Mouse (Mus musculus) stomach, embryonic 14.5 days (tissue): ENCODE measurements around the gene Pibf1. TPM values are rescaled to one million over a fixed set of nuclear protein-coding genes. Genes with fewer than 3 reads are reported as not detected.

Experiments used
- ATAC-seq: fragments of 200-750 bp; cut with Nextera tagmentation; 2 replicates; pipeline ENCODE4 v1.8.0; 2017; ENCODE audit warnings: low read depth, moderate TSS enrichment; ENCODE audit not compliant: insufficient number of reproducible peaks, insufficient read depth, low FRiP score
- H3K27ac ChIP-seq: fragments of 300-500 bp; sonication (generic); 2 replicates; pipeline ENCODE4 v1.5.1; 2014; ENCODE audit warnings: mild to moderate bottlenecking, low read length, moderate library complexity, mixed read lengths
- H3K27me3 ChIP-seq: fragments of 300-500 bp; sonication (generic); 2 replicates; pipeline ENCODE4 v1.6.1; 2014; ENCODE audit warnings: low read length, control low read depth, mixed read lengths; ENCODE audit not compliant: control insufficient read depth, insufficient read depth
- H3K36me3 ChIP-seq: fragments of 300-500 bp; sonication (generic); 2 replicates; pipeline ENCODE4 v1.6.1; 2014; ENCODE audit warnings: mild to moderate bottlenecking, control low read depth, low read length, moderate library complexity, mixed read lengths; ENCODE audit not compliant: control insufficient read depth, insufficient read depth
- H3K4me1 ChIP-seq: fragments of 300-500 bp; sonication (generic); 2 replicates; pipeline ENCODE4 v1.6.1; 2014; ENCODE audit warnings: low read length, control low read depth, mixed read lengths; ENCODE audit not compliant: control insufficient read depth, insufficient read depth
- H3K4me2 ChIP-seq: fragments of 300-500 bp; sonication (generic); replicated peaks from 2 replicates; pipeline ENCODE4 v1.6.1; 2014; ENCODE audit warnings: low read depth, low read length, control low read depth
- H3K4me3 ChIP-seq: fragments of 300-500 bp; sonication (generic); 2 replicates; pipeline ENCODE4 v1.5.1; 2014; ENCODE audit warnings: low read depth, low read length, control low read depth
- H3K9ac ChIP-seq: fragments of 300-500 bp; sonication (generic); replicated peaks from 2 replicates; pipeline ENCODE4 v1.6.1; 2014; ENCODE audit warnings: low read depth, mild to moderate bottlenecking, control low read depth, low read length, moderate library complexity, mixed read lengths
- H3K9me3 ChIP-seq: fragments of 300-500 bp; sonication (generic); 2 replicates; pipeline ENCODE4 v1.6.1; 2016; ENCODE audit warnings: low read depth, low read length, control low read depth; ENCODE audit not compliant: control insufficient read depth
- WGBS: fragments of 180-500 bp; shearing (Covaris S2); extraction: QIAGEN DNeasy Blood & Tissue Kit; methylation state at CpG from one replicate; pipeline ENCODE4 v1.1.7; 2014; 5-methylcytosine and 5-hydroxymethylcytosine counted together
- polyA plus RNA-seq: library from polyadenylated mRNA; unstranded; fragments of >200 nt; fragmentation: Nextera tagmentation; extraction: Ambion mirVana; gene quantifications from 2 replicates; pipeline ENCODE4 v1.2.1, GENCODE M21; 2014

Pibf1 gene
- polyA plus RNA-seq, 1 experiment from 2014 or later = 21.5 TPM

DNA sequence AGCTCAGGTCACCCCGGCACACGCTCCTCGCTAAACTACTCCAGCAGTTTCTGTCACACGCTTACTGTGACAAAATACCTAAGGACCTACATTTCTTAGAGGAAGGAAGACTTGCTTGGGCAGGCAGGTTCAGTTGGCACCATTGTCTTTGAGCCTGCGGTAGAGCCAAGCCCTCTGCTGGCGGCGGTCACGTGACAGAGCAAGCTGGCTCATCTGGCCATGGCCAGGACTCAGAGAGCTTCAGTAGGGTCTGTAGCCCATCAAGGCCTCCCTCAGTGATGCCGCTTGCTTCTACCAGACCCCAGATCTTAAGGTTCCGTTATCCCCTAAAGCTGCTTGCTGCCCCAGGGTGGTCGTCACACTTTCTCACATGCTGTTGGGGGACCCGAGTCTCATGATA lies 162.8 kb downstream of the Pibf1 start:
- 95% methylated on average over 12 of the region's 12 CpGs for WGBS
- no peak for ATAC-seq
- Histone ChIP-seq H3K4me2 (no peak overlapping the region), H3K36me3 (no peaks in the 10 kb centered on the region), H3K4me3 (no peak overlapping the region), H3K4me1 (no peaks in the 10 kb centered on the region), H3K9ac (no peak overlapping the region), H3K27ac (no peak overlapping the region), H3K9me3 (no peaks in the 10 kb centered on the region), H3K27me3 (no peaks in the 10 kb centered on the region)

GRCm38 (mm10) chr14:99263816-99264215 lies 164.6 kb downstream of the Pibf1 start:
- H3K9me3 ChIP-seq = no peaks in the 10 kb centered on the region
- H3K27ac ChIP-seq = no peak overlapping the region
- H3K4me3 ChIP-seq = no peak overlapping the region
- no peaks in the 10 kb centered on the region for H3K4me1 ChIP-seq
- no peak overlapping the region for H3K9ac ChIP-seq
- WGBS = 87% methylated on average over 6 of the region's 6 CpGs
- ATAC-seq = no peak
- no peak overlapping the region for H3K4me2 ChIP-seq
- no peaks in the 10 kb centered on the region for H3K27me3 ChIP-seq
- no peaks in the 10 kb centered on the region for H3K36me3 ChIP-seq

DNA sequence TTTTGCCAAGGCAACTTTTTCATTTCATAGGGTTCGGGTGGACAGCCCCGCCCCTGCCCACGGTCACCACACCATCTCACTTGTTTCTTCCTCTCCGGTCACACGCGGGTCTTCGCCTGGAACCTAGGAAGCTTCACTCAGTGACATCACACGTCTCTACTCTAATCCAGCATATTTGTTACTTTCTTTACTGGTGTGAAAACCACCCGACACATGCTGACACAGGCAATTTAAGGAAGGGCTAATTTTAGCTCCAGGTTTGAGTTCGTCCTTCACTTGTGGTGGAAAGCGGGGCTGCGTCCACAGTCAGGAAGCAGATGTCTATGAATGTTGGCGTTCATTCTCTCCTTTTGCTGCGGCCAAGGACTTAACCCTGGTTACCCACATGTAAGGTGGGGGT lies 166.6 kb downstream of the Pibf1 start:
- no peaks in the 10 kb centered on the region for H3K4me1 ChIP-seq
- 89% methylated on average over 14 of the region's 14 CpGs for WGBS
- no peaks in the 10 kb centered on the region for H3K27me3 ChIP-seq
- no peak for ATAC-seq
- no peak overlapping the region for H3K4me3 ChIP-seq
- no peaks in the 10 kb centered on the region for H3K36me3 ChIP-seq
- no peaks in the 10 kb centered on the region for H3K9me3 ChIP-seq
- no peak overlapping the region for H3K9ac ChIP-seq
- no peak overlapping the region for H3K4me2 ChIP-seq
- H3K27ac ChIP-seq = no peak overlapping the region

- no peak overlapping the region for H3K9ac ChIP-seq
- H3K27ac ChIP-seq = no peak overlapping the region
- H3K27me3 ChIP-seq = no peaks in the 10 kb centered on the region
- H3K4me3 ChIP-seq = no peak overlapping the region
- no peak overlapping the region for H3K4me2 ChIP-seq
- no peaks in the 10 kb centered on the region for H3K36me3 ChIP-seq
- no peaks in the 10 kb centered on the region for H3K4me1 ChIP-seq
- H3K9me3 ChIP-seq = no peaks in the 10 kb centered on the region
- 69% methylated on average over 5 of the region's 5 CpGs for WGBS
- ATAC-seq = no peak
These were observed 167.5 kb downstream of the Pibf1 start for GRCm38 (mm10) chr14:99266749-99267148.

DNA sequence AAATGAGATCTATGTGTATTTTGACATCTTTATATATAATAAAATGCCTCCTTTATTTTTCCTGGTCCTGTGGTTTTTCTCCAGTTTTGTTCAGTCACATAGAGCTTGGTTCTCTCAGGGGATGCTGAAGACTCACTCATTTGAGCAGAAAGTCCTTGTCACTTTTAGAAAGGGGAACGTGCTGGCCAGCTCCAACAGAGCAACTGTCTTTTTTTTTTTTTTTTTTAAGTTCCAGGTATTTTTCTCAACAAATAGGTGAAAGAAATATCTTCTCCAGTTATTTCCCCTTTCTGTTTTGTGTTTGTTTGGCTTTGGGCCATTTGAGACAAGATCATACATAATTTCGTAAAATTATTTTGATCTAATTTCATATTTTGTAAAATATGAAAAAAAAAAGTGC lies 174.8 kb downstream of the Pibf1 start:
- ATAC-seq = no peak
- H3K4me1 ChIP-seq = no peaks in the 10 kb centered on the region
- no peak overlapping the region for H3K27ac ChIP-seq
- H3K9ac ChIP-seq = no peak overlapping the region
- H3K4me3 ChIP-seq = no peak overlapping the region
- WGBS = 64% methylated on average over 2 of the region's 2 CpGs
- no peak overlapping the region for H3K4me2 ChIP-seq
- H3K27me3 ChIP-seq = no peaks in the 10 kb centered on the region
- H3K9me3 ChIP-seq = no peaks in the 10 kb centered on the region
- H3K36me3 ChIP-seq = no peaks in the 10 kb centered on the region

GRCm38 (mm10) chr14:99275827-99276226 lies 176.6 kb downstream of the Pibf1 start:
- ATAC-seq = no peak
- H3K27ac ChIP-seq = no peak overlapping the region
- WGBS = 21% methylated on average over 4 of the region's 4 CpGs

DNA sequence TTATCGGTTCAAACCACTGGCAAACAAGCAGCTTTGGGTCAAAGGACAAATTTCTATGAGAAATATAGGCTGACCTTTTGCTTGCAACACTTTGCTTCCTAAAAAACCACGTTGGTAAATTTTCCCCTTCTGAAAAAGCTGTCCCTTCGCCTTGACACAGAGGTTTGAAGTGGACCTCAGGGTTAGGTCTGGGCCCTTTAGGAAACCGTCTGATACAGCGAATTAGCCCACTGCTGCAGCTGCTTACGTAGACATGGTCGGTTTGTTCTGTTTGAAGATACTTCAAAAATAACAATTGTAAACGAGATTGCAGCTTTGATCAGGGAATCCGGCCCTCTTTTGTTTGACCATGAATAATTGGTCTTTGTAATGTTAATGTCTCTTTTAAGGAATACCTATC lies 179.1 kb downstream of the Pibf1 start:
- no peak overlapping the region for H3K4me2 ChIP-seq
- H3K27ac ChIP-seq = no peak overlapping the region
- ATAC-seq = no peak
- H3K36me3 ChIP-seq = no peaks in the 10 kb centered on the region
- no peak overlapping the region for H3K4me3 ChIP-seq
- 42% methylated on average over 9 of the region's 9 CpGs for WGBS
- no peaks in the 10 kb centered on the region for H3K27me3 ChIP-seq
- no peaks in the 10 kb centered on the region for H3K9me3 ChIP-seq
- no peak overlapping the region for H3K9ac ChIP-seq
- H3K4me1 ChIP-seq = no peaks in the 10 kb centered on the region

More at GRCm38 (mm10) chr14:99275827-99276226, 176.6 kb downstream of the Pibf1 start:
- Histone ChIP-seq H3K4me3 (no peak overlapping the region), H3K36me3 (no peaks in the 10 kb centered on the region), H3K27me3 (no peaks in the 10 kb centered on the region), H3K9ac (no peak overlapping the region), H3K9me3 (no peaks in the 10 kb centered on the region), H3K4me2 (no peak overlapping the region), H3K4me1 (no peaks in the 10 kb centered on the region)

GRCm38 (mm10) chr14:99278763-99279486 lies 179.7 kb downstream of the Pibf1 start:
- Histone ChIP-seq H3K4me1 (no peaks in the 10 kb centered on the region), H3K27me3 (no peaks in the 10 kb centered on the region), H3K4me2 (no peak overlapping the region), H3K27ac (no peak overlapping the region), H3K36me3 (no peaks in the 10 kb centered on the region), H3K9ac (no peak overlapping the region), H3K4me3 (no peak overlapping the region), H3K9me3 (no peaks in the 10 kb centered on the region)
- 58% methylated on average over 12 of the region's 12 CpGs for WGBS
- ATAC-seq = no peak

DNA sequence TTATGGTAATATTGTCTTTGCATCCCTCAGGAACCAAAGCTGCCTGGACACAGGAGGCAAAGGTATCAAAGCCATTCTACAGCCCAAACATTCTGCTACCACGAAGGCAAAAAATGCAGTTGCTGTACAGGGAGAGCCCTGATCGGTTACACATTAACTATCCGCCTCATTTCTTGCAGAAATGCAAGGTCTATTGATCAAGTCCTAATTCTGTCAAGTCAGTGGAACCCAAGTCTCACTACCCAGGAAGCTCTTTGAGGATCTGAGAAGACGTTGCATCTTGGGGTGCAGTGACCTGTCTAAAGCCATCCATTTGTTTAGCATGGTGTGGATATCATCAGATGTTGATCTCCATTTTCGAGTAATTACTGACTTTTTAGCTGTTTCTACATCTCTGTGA lies 181.2 kb downstream of the Pibf1 start:
- no peak overlapping the region for H3K27ac ChIP-seq
- no peaks in the 10 kb centered on the region for H3K9me3 ChIP-seq
- WGBS = 74% methylated on average over 5 of the region's 5 CpGs
- no peaks in the 10 kb centered on the region for H3K4me1 ChIP-seq
- H3K4me3 ChIP-seq = no peak overlapping the region
- no peaks in the 10 kb centered on the region for H3K27me3 ChIP-seq
- no peak overlapping the region for H3K9ac ChIP-seq
- H3K36me3 ChIP-seq = no peaks in the 10 kb centered on the region
- no peak for ATAC-seq
- H3K4me2 ChIP-seq = no peak overlapping the region
